Mouse (Mus musculus) gastrocnemius, postnatal 36 days (tissue): ENCODE results near the gene Zbtb32. TPM values are rescaled to one million over a fixed set of nuclear protein-coding genes. Genes with fewer than 3 reads are reported as not detected.

Experiments used
- DNase-seq, 2 experiments: peaks; one replicate each; pipeline ENCODE4 v3.0.0; 2022
- intact Hi-C: fragments of 180-260 bp; cut with DNase I; formaldehyde crosslinking; loops from one replicate; pipeline ENCODE4 v1.15.1; 2025
- total RNA-seq, 2 experiments: library from RNA; stranded (reverse); gene quantifications; 2 replicates each; pipeline ENCODE4 v1.2.3; 2021

The Zbtb32 gene
- total RNA-seq, 2 experiments from 2014 or later = not detected

DNA sequence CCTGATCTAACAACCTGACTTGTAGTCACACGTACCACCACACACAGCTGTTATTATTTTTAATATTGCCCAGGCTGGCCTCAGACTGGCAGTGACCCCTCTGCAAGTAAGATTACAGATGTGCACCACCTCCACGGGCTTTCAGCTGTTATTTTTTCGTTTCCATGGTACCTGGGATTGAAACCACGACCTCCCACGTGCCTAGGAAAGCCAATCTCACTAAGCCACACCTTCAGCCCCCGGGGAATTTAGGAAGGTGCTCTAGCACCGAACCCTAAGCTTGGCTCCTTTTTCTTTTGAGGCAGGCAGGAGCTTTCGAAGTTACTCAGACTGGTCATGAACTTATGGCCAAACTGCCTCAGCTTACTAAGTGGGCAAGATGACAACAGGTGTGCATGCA, 5.7 kb upstream of the Zbtb32 start:
- DNase-seq = no peak
- intact Hi-C loops = no loop called here

GRCm38 (mm10) chr7:30602583-30602982, 3.9 kb upstream of the Zbtb32 start:
- no peak for DNase-seq

DNA sequence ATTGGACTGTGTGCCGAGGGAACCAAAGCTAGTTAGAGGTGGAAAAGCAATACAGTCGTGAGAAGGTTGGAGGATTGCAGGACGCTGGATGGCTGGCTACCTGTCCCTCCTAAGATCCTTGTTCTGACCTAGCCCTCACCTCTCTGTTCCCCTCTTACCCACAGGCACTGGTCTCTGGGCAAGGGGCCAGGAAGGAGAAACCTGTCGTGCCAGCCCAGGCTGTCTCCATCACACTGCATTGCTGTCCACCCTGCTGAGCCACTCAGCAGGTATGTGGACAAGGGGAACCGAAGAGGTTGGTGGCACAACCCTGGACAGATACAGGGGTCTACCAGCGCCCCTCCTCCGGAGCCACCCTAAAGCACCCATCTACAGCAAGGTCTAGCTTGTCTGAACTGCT, 1.9 kb upstream of the Zbtb32 start:
- intact Hi-C loops = no loop called here
- DNase-seq = no peak

More at GRCm38 (mm10) chr7:30602583-30602982, 3.9 kb upstream of the Zbtb32 start:
- intact Hi-C loops = no loop called here

- peak; percentile 61 to 64 for DNase-seq
- intact Hi-C loops = no loop called here
Measured at GRCm38 (mm10) chr7:30599933-30600353, 1.2 kb upstream of the Zbtb32 start.

DNA sequence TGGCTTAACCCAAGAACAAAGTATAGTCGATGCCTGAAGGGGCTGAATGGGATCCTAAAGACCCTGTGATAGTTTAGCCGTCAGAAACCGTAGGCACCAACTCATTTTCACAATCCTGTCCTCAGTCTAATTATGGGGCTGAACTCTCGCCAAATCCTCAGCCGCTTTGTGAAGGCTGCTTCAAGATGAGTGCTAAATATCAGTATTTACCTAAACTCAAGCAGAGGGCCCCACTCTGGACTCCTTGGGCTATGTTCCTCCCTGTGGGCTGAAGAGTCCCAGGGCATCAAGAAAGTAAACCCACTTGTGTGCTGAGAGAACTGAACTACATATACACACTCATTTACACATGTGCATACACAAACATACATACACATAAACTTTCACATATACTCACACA, 1.9 kb downstream of the Zbtb32 start:
- intact Hi-C loops = no loop called here
- no peak for DNase-seq

GRCm38 (mm10) chr7:30596093-30596492, 2.6 kb downstream of the Zbtb32 start:
- intact Hi-C loops = no loop called here
- DNase-seq = no peak

GRCm38 (mm10) chr7:30594510-30595024, 4.1 kb downstream of the Zbtb32 start:
- intact Hi-C loops = loop anchor here (5.0 kb wide), 1 partner anchor 268 kb away; the partner anchor contains the start of gene Ffar1
- no peak for DNase-seq

GRCm38 (mm10) chr7:30593579-30594509, 4.9 kb downstream of the Zbtb32 start:
- intact Hi-C loops = loop anchor here (5.0 kb wide), 1 partner anchor 268 kb away; the partner anchor contains the start of gene Ffar1
- DNase-seq = no peak

DNA sequence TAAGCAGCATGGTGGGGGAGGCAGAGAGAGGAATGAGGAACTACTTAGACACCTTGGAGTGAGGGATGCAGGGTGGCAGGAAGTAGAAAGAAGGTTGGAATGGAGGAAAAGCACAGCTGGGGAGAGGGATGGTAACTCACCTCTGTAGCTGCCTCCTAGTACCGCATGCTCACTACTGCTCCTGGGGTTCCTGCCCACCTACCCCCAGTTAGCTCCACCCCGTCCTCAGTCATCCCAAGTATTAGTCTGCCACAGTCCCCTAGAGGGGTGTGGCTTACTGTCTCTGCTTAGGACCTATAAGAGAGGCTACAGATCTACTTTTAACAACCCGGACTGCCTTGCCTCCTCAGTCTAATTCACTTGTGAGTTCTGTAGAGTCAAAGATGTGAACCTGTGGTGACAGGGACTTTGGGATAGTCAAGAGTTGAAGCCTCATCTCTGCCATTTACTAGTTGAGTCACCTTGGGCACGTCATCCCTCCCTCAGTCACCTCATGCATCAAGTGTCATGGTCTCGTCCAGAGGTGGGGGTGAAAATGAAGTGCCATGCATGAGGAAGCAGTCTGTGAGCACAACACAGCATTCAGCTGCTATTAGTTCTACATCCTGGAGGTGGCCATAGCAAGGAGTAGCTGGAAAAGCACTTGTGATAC, 5.8 kb downstream of the Zbtb32 start:
- DNase-seq = no peak
- intact Hi-C loops = loop anchor here (5.0 kb wide), 1 partner anchor 269 kb away; the partner anchor contains the start of gene Ffar1

GRCm38 (mm10) chr7:30591605-30591951, 7.1 kb downstream of the Zbtb32 start:
- intact Hi-C loops = loop anchor here (2.0 to 5.0 kb wide), 2 partner anchors 19 to 271 kb away; partner anchors contain the start of gene Ffar1
- no peak for DNase-seq

DNA sequence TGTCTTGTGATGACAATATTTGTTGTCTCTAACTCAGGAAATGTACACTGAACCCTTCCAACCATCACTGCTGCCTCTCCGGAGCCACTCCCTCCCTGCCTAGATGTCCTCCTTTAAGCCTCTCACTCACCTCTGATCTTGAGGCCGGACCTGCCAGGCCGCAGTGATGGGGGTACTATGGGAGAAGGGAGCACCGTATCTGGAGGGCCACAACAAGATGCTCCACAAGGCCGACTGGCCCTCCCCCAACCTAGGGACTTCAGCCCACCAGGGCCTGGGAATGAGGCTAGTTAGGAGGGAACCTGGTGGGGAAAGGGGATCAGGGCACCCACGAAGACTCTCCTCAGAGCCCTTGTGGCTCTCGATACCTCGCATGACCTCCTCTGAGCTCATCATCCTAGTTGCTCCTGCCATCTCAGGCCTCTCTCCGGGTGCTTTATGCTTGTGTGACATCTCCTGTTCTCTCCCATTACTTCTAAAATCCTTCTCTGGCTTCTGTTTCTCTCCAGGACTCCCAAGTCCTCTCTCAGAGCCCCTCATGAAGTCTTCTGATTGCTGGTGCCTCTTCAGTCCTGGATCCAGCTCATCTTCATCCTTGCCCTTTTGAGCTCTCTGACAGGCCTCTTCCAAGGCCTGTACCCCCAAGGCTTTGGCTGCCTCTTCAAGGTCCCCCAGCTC, 7.6 kb downstream of the Zbtb32 start:
- intact Hi-C loops = loop anchor here (2.0 to 5.0 kb wide), 2 partner anchors 20 to 271 kb away; partner anchors contain the start of gene Ffar1
- DNase-seq = no peak

GRCm38 (mm10) chr7:30589435-30590301, 9.0 kb downstream of the Zbtb32 start:
- peak; percentile 76 to 84 for DNase-seq
- intact Hi-C loops = loop anchor here (1.0 to 5.0 kb wide), 3 partner anchors 21 to 273 kb away; partner anchors contain the start of gene Ffar1

DNA sequence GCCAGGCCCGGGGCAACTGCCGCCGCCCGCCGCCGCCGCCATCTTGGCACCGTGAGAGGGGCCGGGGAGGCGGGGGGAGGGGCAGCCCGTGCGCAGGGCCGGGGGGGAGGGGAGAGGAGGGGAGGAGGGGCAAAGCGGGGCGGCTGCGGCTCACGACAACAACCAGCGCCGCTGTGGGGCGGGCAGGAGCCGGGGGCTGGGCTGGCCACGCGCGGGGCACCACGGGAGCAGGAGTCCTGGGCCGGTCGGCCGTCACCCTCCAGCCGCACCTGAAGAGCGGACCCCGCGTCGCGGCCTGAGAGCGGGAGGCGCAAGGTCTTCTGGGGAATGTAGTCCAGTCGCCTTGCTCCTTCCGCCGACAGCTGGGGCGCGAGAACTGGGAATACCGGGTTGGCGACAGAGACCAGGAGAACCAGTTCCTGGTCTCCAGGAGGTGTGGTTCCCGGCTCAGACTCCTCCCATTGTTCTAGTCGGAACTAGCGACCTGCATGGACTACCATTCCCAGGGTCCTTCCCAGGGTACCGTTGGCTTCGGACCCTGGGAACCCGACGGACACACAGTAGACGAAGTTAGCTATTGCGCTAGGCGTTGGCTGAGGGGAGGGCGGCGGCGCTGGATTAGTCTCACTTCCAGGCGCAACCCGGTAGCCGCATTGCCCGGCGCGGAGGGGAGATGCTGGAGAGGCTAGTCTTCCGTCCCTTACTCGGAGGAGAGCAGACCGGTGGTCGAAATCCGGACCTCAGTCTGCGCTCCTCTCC, 9.9 kb downstream of the Zbtb32 start, which contains the start of gene Kmt2b:
Gene Kmt2b (minus strand): TSS at position 51 of the 759 bp plus-strand sequence.
- DNase-seq = peak; percentile 92 to 94
- intact Hi-C loops = loop anchor here (1.0 kb wide), 1 partner anchor 25 kb away; no protein-coding TSS in a partner anchor

GRCm38 (mm10) chr7:30587842-30588667, 10.7 kb downstream of the Zbtb32 start:
- DNase-seq = peak; percentile 32 to 65
- intact Hi-C loops = no loop called here

DNA sequence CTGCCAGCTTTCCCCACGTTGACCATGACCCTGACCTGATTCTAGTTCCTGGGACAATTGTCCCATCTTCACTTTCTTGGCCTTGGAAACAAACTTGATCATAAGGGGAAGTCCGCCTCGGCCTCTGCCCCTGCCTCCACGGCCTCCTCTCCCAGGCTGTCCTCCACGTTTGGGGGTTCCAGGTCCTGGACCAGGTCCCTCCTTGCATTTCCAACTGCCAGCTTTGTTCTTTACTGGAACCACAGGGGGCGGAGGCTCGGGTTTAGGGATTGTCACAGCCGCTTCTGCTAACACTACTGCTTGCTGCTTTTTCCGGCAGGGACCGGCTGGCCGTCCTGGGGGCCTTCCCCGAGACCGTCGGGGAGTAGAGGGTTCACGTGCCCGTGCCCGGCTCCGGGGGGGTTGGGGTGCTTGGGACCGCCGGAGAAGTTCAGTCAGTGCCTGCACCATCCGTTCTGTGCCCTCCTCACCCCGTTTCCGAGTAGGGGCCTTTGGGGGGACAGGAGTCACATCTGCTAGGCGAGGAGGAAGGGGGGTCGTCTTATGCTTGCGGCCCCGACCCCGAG, 12.2 kb downstream of the Zbtb32 start:
- no peak for DNase-seq
- intact Hi-C loops = no loop called here

GRCm38 (mm10) chr7:30585170-30585569, 13.5 kb downstream of the Zbtb32 start:
- intact Hi-C loops = no loop called here
- no peak for DNase-seq

- no peak for DNase-seq
- intact Hi-C loops = no loop called here
Measured at GRCm38 (mm10) chr7:30584339-30584738, 14.4 kb downstream of the Zbtb32 start.
